Mouse (Mus musculus): ENCODE measurements around the gene Nfia.

- TF ChIP-seq POLR2A (IDR thresholded peaks at IDR 0.05; ENCODE audit: borderline replicate concordance, insufficient read depth, low read length) (no peak), CTCF (IDR thresholded peaks at IDR 0.05; ENCODE audit: borderline replicate concordance, insufficient read depth, low read depth, low read length) (no peak)
Observed at GRCm38 (mm10) chr4:97941616-97942015, 169.1 kb downstream of the Nfia start.
